In the genomic region with DNA sequence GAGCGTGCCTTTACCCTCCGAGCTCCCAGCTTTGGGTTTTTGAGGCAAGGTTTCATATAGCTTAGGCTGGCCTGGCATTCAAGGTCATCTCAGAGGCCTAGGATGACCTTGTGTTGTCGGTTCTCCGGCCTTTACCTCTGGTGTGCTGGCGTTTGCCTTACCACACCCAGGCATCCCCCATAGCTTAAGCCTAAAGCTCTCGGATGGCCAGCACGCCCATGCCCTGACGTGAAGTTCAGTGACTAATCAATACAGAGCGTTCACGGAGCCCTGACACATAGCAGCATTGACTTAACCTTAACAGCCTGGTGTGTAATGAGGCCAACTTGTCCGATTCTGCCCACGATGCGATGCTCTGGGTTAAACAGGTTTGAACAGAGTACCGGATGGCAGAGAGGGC, we compare ENCODE assay signal across 24 mouse cellular contexts. TPM values are rescaled to one million over a fixed set of nuclear protein-coding genes. Genes with fewer than 3 reads are reported as not detected.
DNase-seq lines count a peak whose midpoint lies in the region; ATAC-seq and TF ChIP-seq lines count a peak whose summit lies in the region.
"Had no signal": no experiment of that assay in that cellular context is flagged by ENCODE, and none has a peak within 500 bp of the region (broad histone marks: within the 10 kb centered on the region; RNA-seq: fewer than 3 reads in every experiment).

No protein-coding gene starts in this region.

- WGBS in liver, postnatal 0 days (ENCODE audit: insufficient replicate concordance) = 76% methylated on average over 14 of the region's 14 CpGs
- 83% methylated on average over 14 of the region's 14 CpGs for WGBS in liver, embryonic 11.5 days

- no peak for DNase-seq in liver, postnatal 0 days
- no peak for DNase-seq in liver, embryonic 11.5 days (ENCODE audit: low spot score)
- DNase-seq in ES-CJ7 (ENCODE audit: low read depth, low spot score) (peak; percentile 68), ZHBTc4 (ENCODE audit: low read depth, low spot score) (peak; percentile 56)
- DNase-seq: adrenal gland, adult 2 months; adrenal gland, postnatal 10 days; adrenal gland, postnatal 25 days; cerebellum, adult 11-12 months; cerebellum, adult 2 months; cerebellum, adult 9-10 months; cerebellum, postnatal 14 days; cerebellum, postnatal 36 days; embryo, embryonic 11 days had no signal

- H3K9ac ChIP-seq in liver, postnatal 0 days (replicated peaks) = no peak overlapping the region
- H3K9ac ChIP-seq in liver, embryonic 11.5 days (ENCODE audit: low read depth, low read length) = no peak overlapping the region
- H3K9ac ChIP-seq: embryonic facial prominence, embryonic 13.5 days; embryonic facial prominence, embryonic 15.5 days; forebrain, embryonic 12.5 days had no signal

- no peak overlapping the region for H3K27ac ChIP-seq in liver, postnatal 0 days (ENCODE audit: low read depth)
- no peak overlapping the region for H3K27ac ChIP-seq in liver, embryonic 11.5 days (ENCODE audit: low read depth, low read length)
- H3K27ac ChIP-seq: embryonic facial prominence, embryonic 13.5 days; embryonic facial prominence, embryonic 15.5 days; forebrain, embryonic 12.5 days had no signal

- no peak for TF ChIP-seq CTCF in liver, postnatal 0 days (IDR thresholded peaks at IDR 0.05; ENCODE audit: low read depth)
- no peak for TF ChIP-seq CTCF in E14TG2a.4 (conservative IDR thresholded peaks at IDR 0.05; ENCODE audit: low read length)

- peaks cover 38% of the 10 kb centered on the region for H3K27me3 ChIP-seq in liver, postnatal 0 days (ENCODE audit: insufficient read depth, low read length)
- peaks cover 51% of the 10 kb centered on the region for H3K27me3 ChIP-seq in liver, embryonic 11.5 days (replicated peaks; ENCODE audit: control insufficient read depth, insufficient read depth, low read length)
- H3K27me3 ChIP-seq in E14TG2a.4 (ENCODE audit: insufficient read depth, low read length) = peaks cover 12% of the 10 kb centered on the region
- H3K27me3 ChIP-seq: embryonic facial prominence, embryonic 13.5 days; embryonic facial prominence, embryonic 15.5 days had no signal

- H3K4me3 ChIP-seq in liver, postnatal 0 days (ENCODE audit: low read depth, low read length) = no peak overlapping the region
- H3K4me3 ChIP-seq in liver, embryonic 11.5 days (ENCODE audit: low read depth, low read length) = no peak overlapping the region
- H3K4me3 ChIP-seq in E14TG2a.4 (replicated peaks; ENCODE audit: low read length) = peak overlapping the region; percentile 92
- H3K4me3 ChIP-seq: embryonic facial prominence, embryonic 13.5 days; embryonic facial prominence, embryonic 15.5 days; erythroblast, embryonic 14.5 days; forebrain, embryonic 12.5 days had no signal

- H3K36me3 ChIP-seq in liver, postnatal 0 days (replicated peaks; ENCODE audit: insufficient read depth, low read length) = no peaks in the 10 kb centered on the region
- no peaks in the 10 kb centered on the region for H3K36me3 ChIP-seq in liver, embryonic 11.5 days (ENCODE audit: control insufficient read depth, insufficient read depth, low read length)
- peaks cover 6% of the 10 kb centered on the region; the same call in 1 of the 2 replicates for H3K36me3 ChIP-seq in E14TG2a.4 (ENCODE audit: insufficient read depth, low read length)
- H3K36me3 ChIP-seq: embryonic facial prominence, embryonic 13.5 days; embryonic facial prominence, embryonic 15.5 days; forebrain, embryonic 12.5 days had no signal

- peak; percentile 40; the same call in 1 of the 2 replicates for ATAC-seq in liver, postnatal 0 days
- ATAC-seq in liver, embryonic 11.5 days (replicated peaks; ENCODE audit: low FRiP score) = no peak
- ATAC-seq in granulocyte monocyte progenitor cell, adult 5-6 weeks (replicated peaks; ENCODE audit: poor library complexity, severe bottlenecking) = no peak
- no peak for ATAC-seq in megakaryocyte-erythroid progenitor cell, adult 5-6 weeks (replicated peaks; ENCODE audit: low FRiP score, low TSS enrichment, poor library complexity, severe bottlenecking)
- ATAC-seq: forebrain, embryonic 14.5 days; forebrain, embryonic 16.5 days had no signal

- H3K4me2 ChIP-seq in liver, postnatal 0 days (ENCODE audit: low read depth, low read length) = no peak overlapping the region
- no peak overlapping the region for H3K4me2 ChIP-seq in liver, embryonic 11.5 days
- H3K4me2 ChIP-seq: embryonic facial prominence, embryonic 13.5 days; embryonic facial prominence, embryonic 15.5 days; forebrain, embryonic 12.5 days had no signal

- no peak for TF ChIP-seq EP300 in liver, postnatal 0 days (IDR thresholded peaks at IDR 0.05; ENCODE audit: low read depth)

- H3K9me3 ChIP-seq in liver, postnatal 0 days (ENCODE audit: low read length) = no peaks in the 10 kb centered on the region
- no peaks in the 10 kb centered on the region for H3K9me3 ChIP-seq in liver, embryonic 11.5 days (ENCODE audit: control insufficient read depth, low read length)
- no peaks in the 10 kb centered on the region for H3K9me3 ChIP-seq in E14TG2a.4 (ENCODE audit: low read length)
- H3K9me3 ChIP-seq: embryonic facial prominence, embryonic 13.5 days; embryonic facial prominence, embryonic 15.5 days; forebrain, embryonic 10.5 days; forebrain, embryonic 12.5 days had no signal

- H3K4me1 ChIP-seq in liver, postnatal 0 days (ENCODE audit: insufficient read depth) = peaks cover 21% of the 10 kb centered on the region
- peaks cover 5% of the 10 kb centered on the region; the same call in 1 of the 2 replicates for H3K4me1 ChIP-seq in liver, embryonic 11.5 days (replicated peaks; ENCODE audit: control insufficient read depth, insufficient read depth, low read length)
- H3K4me1 ChIP-seq in E14TG2a.4 (replicated peaks; ENCODE audit: low read depth, low read length) = peaks cover 75% of the 10 kb centered on the region

RNA-seq across cellular contexts. Expression of a gene that starts 1.7 kb away (rescaled TPM):
- polyA plus RNA-seq in liver, postnatal 0 days (2015; fragmentation: Nextera tagmentation; extraction: Ambion mirVana) = 6.9 and 7.3 TPM in 2 replicates
- polyA plus RNA-seq in liver, embryonic 11.5 days (2014; fragmentation: Nextera tagmentation; extraction: Ambion mirVana) = 142 and 148 TPM in 2 replicates
- total RNA-seq in granulocyte monocyte progenitor cell, adult 5-6 weeks (2014; fragmentation: Nextera tagmentation) = not detected in 2 replicates
- total RNA-seq in granulocyte monocyte progenitor cell, adult 5-6 weeks (2017) = not detected in 2 replicates
- 0.17 TPM in 1 of 2 replicates, not detected in the other for total RNA-seq in megakaryocyte-erythroid progenitor cell, adult 5-6 weeks (2014; fragmentation: Nextera tagmentation)
- total RNA-seq in megakaryocyte-erythroid progenitor cell, adult 5-6 weeks (2017) = 0.11 TPM in 1 of 2 replicates, not detected in the other
- total RNA-seq: MEL had no signal

RNA-seq across cellular contexts. Expression of a gene that starts 51.9 kb away (rescaled TPM):
- polyA plus RNA-seq in liver, postnatal 0 days (2015; fragmentation: Nextera tagmentation; extraction: Ambion mirVana) = 6,710 and 7,738 TPM in 2 replicates
- 11,958 and 12,749 TPM in 2 replicates for polyA plus RNA-seq in liver, embryonic 11.5 days (2014; fragmentation: Nextera tagmentation; extraction: Ambion mirVana)
- total RNA-seq in granulocyte monocyte progenitor cell, adult 5-6 weeks (2014; fragmentation: Nextera tagmentation) = 2,571 and 3,677 TPM in 2 replicates
- 2,475 and 4,369 TPM in 2 replicates for total RNA-seq in granulocyte monocyte progenitor cell, adult 5-6 weeks (2017)
- total RNA-seq in megakaryocyte-erythroid progenitor cell, adult 5-6 weeks (2014; fragmentation: Nextera tagmentation) = 1,959 and 3,523 TPM in 2 replicates
- total RNA-seq in megakaryocyte-erythroid progenitor cell, adult 5-6 weeks (2017) = 1,717 and 2,932 TPM in 2 replicates

Comparison
In these comparisons a context has a peak if more than half of its experiments do, and no peak if none do; other contexts are left out.
1. DNase-seq: peak in ES-CJ7 (single experiment) and ZHBTc4 (single experiment); none in liver, postnatal 0 days (single experiment) and liver, embryonic 11.5 days (single experiment).